Mouse (Mus musculus): ENCODE measurements around the gene Csf1. TPM values are rescaled to one million over a fixed set of nuclear protein-coding genes. Genes with fewer than 3 reads are reported as not detected.

Gene Csf1
- total and polyA plus RNA-seq, 2 experiments from 2014 or later, result 11.2 to 13.1 TPM

DNA sequence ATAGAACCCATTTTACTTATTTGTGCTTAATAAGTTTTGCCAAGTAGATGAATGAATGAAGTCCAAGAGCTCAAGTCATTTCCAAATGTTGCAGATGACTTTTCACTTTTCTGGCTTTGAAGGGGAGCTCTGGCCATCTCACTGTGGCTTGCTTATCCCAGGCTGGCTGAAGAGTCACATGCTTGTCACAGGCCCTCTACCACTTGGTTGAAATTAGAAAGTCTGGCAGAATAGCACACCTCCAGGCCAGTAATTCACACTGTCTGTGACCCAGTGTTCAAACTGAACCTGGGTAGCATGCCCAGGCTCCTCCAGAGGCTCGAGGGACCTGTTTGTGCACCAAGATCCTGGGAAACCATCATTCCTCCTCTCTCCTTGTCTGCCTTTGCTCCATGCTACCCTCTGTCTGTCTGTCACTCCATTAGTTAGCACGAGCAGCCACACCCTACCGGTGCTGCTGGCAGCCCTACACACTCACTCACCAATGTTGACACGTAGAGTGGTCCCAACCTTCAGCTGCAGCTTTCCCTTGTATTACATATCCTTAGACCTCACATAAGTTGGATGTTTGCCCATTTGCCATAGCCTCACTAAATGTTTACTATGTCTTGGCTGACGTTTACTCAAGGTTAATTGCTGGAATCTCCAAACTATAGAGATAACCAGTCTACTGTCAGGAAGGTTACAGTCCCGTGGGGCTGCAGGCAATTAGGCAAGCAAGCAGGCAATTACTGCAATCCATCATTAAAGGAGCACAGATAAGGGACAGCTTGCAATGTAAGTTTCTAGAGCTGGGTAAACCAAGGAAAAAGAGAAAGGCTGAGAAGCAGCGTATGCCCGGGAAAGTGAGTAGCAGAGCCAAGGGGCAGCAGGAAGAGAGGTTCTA is 8.1 kb upstream of the Csf1 start:
- Histone ChIP-seq H3K9ac (replicated peaks; ENCODE audit: low read length) (no peak overlapping the region), H3K4me3 (ENCODE audit: low read length) (no peak overlapping the region), H3K9me3 (ENCODE audit: low read length) (no peaks in the 10 kb centered on the region), H3K27ac (no peak overlapping the region), H3K36me3 (ENCODE audit: insufficient read depth, low read length) (no peaks in the 10 kb centered on the region), H3K4me1 (ENCODE audit: insufficient read depth, low read length) (no peaks in the 10 kb centered on the region), H3K27me3 (ENCODE audit: insufficient read depth, low read length) (no peaks in the 10 kb centered on the region), H3K4me2 (ENCODE audit: low read depth, low read length) (no peak overlapping the region)
- WGBS, result 68% methylated on average over 8 of the region's 8 CpGs
- ATAC-seq (no peak), DNase-seq (ENCODE audit: low spot score) (no peak)
- TF ChIP-seq CTCF (IDR thresholded peaks at IDR 0.05; ENCODE audit: low read depth), result no peak

DNA sequence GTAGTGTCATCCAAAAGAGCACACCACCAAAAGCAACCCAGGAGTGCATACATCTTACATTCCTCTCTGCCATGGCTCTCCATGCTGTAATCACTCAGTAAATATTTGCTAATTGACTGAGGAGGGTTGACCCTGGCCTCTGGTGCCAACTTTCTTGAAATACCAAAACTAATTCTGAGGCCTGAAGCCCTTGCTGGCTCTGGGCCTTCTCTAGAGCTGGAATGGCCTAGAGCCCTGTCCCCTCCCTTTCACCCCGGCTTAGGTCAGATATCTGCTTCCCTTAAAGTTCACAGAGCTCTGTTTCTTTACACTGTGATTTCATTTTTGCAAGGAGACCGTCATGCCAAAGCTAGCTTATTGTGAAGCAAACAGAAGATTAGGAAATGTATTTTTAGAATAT is 6.5 kb upstream of the Csf1 start:
- no peak for DNase-seq (ENCODE audit: low spot score)
- 64% methylated on average over 2 of the region's 2 CpGs for WGBS
- ATAC-seq, result no peak

DNA sequence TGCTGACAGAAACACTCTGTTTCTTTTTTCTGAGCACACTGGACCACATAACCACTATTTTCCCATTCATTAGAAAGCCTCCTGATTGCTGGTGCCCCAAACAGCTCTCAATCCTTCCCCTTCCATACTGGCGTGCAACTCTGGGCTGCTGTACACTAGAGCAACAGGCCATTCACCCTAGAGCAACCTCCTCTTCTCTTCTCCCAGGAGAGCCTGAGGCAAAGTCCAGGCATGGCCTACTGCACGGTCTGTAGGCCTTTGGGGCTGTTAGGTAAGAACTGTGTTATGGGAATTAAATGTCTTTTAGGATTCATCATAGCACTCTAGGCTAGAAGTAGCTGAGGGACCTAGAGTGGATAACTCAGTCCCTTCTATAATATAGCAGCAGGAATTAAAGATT is 5.7 kb upstream of the Csf1 start:
- H3K27ac ChIP-seq, result no peak overlapping the region
- ATAC-seq (no peak), DNase-seq (ENCODE audit: low spot score) (no peak)
- WGBS, result 83% methylated on average over 2 of the region's 2 CpGs
- no peaks in the 10 kb centered on the region for H3K9me3 ChIP-seq (ENCODE audit: low read length)
- no peak overlapping the region for H3K4me2 ChIP-seq (ENCODE audit: low read depth, low read length)
- no peaks in the 10 kb centered on the region for H3K27me3 ChIP-seq (ENCODE audit: insufficient read depth, low read length)
- no peak for TF ChIP-seq CTCF (IDR thresholded peaks at IDR 0.05; ENCODE audit: low read depth)
- no peak overlapping the region for H3K9ac ChIP-seq (replicated peaks; ENCODE audit: low read length)
- no peaks in the 10 kb centered on the region for H3K4me1 ChIP-seq (ENCODE audit: insufficient read depth, low read length)
- no peaks in the 10 kb centered on the region for H3K36me3 ChIP-seq (ENCODE audit: insufficient read depth, low read length)
- no peak overlapping the region for H3K4me3 ChIP-seq (ENCODE audit: low read length)

More for the DNA sequence above, 6.5 kb upstream of the Csf1 start:
- no peaks in the 10 kb centered on the region for H3K4me1 ChIP-seq (ENCODE audit: insufficient read depth, low read length)
- no peak for TF ChIP-seq CTCF (IDR thresholded peaks at IDR 0.05; ENCODE audit: low read depth)
- no peak overlapping the region for H3K4me3 ChIP-seq (ENCODE audit: low read length)
- H3K27ac ChIP-seq, result no peak overlapping the region
- no peak overlapping the region for H3K9ac ChIP-seq (replicated peaks; ENCODE audit: low read length)
- H3K4me2 ChIP-seq (ENCODE audit: low read depth, low read length), result no peak overlapping the region
- no peaks in the 10 kb centered on the region for H3K36me3 ChIP-seq (ENCODE audit: insufficient read depth, low read length)
- no peaks in the 10 kb centered on the region for H3K27me3 ChIP-seq (ENCODE audit: insufficient read depth, low read length)
- no peaks in the 10 kb centered on the region for H3K9me3 ChIP-seq (ENCODE audit: low read length)

DNA sequence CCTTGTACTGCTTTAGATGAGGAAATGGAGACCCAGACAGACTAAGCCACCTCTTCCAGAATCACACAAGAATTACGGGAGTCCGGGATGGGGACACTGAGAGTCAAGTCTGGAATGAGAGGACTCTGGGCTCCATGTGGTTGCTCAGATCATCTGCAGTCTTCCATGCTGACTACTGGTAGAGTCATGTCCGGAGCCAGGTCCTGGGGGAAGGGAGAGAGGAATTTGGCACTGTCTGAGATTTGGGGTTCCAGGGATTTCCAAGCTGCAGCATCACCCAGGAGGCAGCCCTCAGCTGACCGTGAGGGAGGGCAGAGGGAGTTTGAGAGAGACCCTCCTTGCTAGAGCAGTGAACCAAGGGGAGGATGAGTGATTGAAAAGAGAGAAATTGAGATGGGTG is 3.3 kb upstream of the Csf1 start:
- TF ChIP-seq CTCF (IDR thresholded peaks at IDR 0.05; ENCODE audit: low read depth), result no peak
- Histone ChIP-seq H3K36me3 (ENCODE audit: insufficient read depth, low read length) (no peaks in the 10 kb centered on the region), H3K27ac (no peak overlapping the region), H3K27me3 (ENCODE audit: insufficient read depth, low read length) (no peaks in the 10 kb centered on the region), H3K9ac (replicated peaks; ENCODE audit: low read length) (no peak overlapping the region), H3K4me1 (ENCODE audit: insufficient read depth, low read length) (peaks cover 9% of the 10 kb centered on the region; the same call in 1 of the 2 replicates), H3K9me3 (ENCODE audit: low read length) (no peaks in the 10 kb centered on the region), H3K4me3 (ENCODE audit: low read length) (no peak overlapping the region), H3K4me2 (ENCODE audit: low read depth, low read length) (no peak overlapping the region)
- 78% methylated on average over 4 of the region's 4 CpGs for WGBS
- DNase-seq (ENCODE audit: low spot score), result no peak
- ATAC-seq, result no peak

DNA sequence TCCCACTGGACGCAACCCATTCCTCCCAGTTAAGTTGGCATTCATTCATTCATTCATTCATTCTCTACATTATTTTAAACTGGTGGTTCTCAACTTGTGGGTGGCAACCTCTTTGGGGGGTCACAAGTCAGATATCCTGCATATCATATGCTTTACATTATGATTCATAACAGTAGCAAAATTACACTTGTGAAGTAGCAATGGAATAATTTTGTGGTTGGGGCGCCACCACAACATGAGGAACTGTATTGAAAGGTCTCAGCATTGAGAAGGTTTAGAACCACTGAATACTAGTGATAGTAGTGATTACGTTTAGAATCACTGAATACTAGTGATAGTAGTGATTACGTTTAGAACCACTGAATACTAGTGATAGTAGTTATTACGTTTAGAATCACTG is 1.2 kb upstream of the Csf1 start:
- H3K9ac ChIP-seq (replicated peaks; ENCODE audit: low read length), result no peak overlapping the region
- WGBS, result 96% methylated on average over 5 of the region's 5 CpGs
- H3K36me3 ChIP-seq (ENCODE audit: insufficient read depth, low read length), result no peaks in the 10 kb centered on the region

DNA sequence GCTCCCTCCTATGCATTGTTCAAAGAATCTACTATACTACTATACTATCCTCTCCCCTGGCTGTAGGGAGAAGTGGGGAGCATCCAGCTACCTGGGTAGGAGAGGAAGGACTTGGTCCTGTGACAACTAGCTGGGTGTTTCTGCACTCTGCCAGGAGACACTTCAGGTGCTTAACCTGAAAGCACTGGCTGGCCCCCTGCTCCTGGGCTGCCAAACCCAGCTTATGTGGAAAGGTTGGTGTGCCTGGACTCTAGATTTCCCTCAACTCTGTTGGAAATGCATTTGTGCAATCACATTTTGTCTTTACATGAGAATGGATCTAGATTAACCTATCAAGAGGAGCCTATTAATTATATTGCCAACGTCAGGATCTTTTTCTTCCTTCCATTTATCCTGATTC is 502 bp upstream of the Csf1 start:
- H3K27ac ChIP-seq, result peak overlapping the region; percentile 81

More for the DNA sequence above, 1.2 kb upstream of the Csf1 start:
- H3K4me2 ChIP-seq (ENCODE audit: low read depth, low read length), result no peak overlapping the region
- no peaks in the 10 kb centered on the region for H3K27me3 ChIP-seq (ENCODE audit: insufficient read depth, low read length)
- TF ChIP-seq CTCF (IDR thresholded peaks at IDR 0.05; ENCODE audit: low read depth), result no peak
- DNase-seq (ENCODE audit: low spot score) (no peak), ATAC-seq (no peak)
- H3K4me3 ChIP-seq (ENCODE audit: low read length), result no peak overlapping the region
- no peaks in the 10 kb centered on the region for H3K9me3 ChIP-seq (ENCODE audit: low read length)
- no peak overlapping the region for H3K27ac ChIP-seq
- H3K4me1 ChIP-seq (ENCODE audit: insufficient read depth, low read length), result peaks cover 27% of the 10 kb centered on the region

DNA sequence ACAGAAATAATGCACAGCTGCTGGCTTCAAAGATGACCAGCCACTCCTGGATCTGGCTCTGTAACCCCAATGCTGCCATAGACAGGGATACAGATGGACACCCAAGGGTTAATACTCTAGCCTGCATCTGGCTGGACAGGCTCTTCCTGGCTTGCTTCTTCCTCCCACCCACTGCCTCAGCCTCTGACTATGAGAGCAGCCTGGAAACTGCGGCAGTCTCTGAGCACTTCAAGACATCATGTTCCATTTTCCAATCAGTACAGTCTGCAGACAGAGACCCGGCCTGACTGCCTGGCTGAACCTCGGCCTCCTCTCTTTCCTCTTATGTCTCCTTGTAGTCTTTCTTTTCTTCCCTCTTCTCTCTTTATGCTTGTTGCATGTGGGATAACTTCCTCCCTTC is 1.6 kb downstream of the Csf1 start:
- Histone ChIP-seq H3K27ac (0 out of 2 replicates have a peak overlapping the region, but pooled peaks have one; percentile 81), H3K27me3 (ENCODE audit: insufficient read depth, low read length) (no peaks in the 10 kb centered on the region), H3K9me3 (ENCODE audit: low read length) (no peaks in the 10 kb centered on the region), H3K4me3 (ENCODE audit: low read length) (peak overlapping the region; percentile 62), H3K4me2 (ENCODE audit: low read depth, low read length) (peak overlapping the region; percentile 91), H3K4me1 (ENCODE audit: insufficient read depth, low read length) (peaks cover 27% of the 10 kb centered on the region), H3K9ac (replicated peaks; ENCODE audit: low read length) (peak overlapping the region; percentile 77), H3K36me3 (ENCODE audit: insufficient read depth, low read length) (no peaks in the 10 kb centered on the region)
- no peak for ATAC-seq
- no peak for TF ChIP-seq CTCF (IDR thresholded peaks at IDR 0.05; ENCODE audit: low read depth)
- WGBS, result 10% methylated on average over 3 of the region's 3 CpGs
- DNase-seq (ENCODE audit: low spot score), result peak; percentile 39

More for the DNA sequence above, 502 bp upstream of the Csf1 start:
- DNase-seq (ENCODE audit: low spot score) (no peak), ATAC-seq (no peak)
- 59% methylated on average over 1 of the region's 1 CpGs for WGBS
- Histone ChIP-seq H3K9me3 (ENCODE audit: low read length) (no peaks in the 10 kb centered on the region), H3K27me3 (ENCODE audit: insufficient read depth, low read length) (no peaks in the 10 kb centered on the region), H3K9ac (replicated peaks; ENCODE audit: low read length) (peak overlapping the region; percentile 77; the same call in 1 of the 2 replicates), H3K36me3 (ENCODE audit: insufficient read depth, low read length) (no peaks in the 10 kb centered on the region), H3K4me2 (ENCODE audit: low read depth, low read length) (peak overlapping the region; percentile 91), H3K4me1 (ENCODE audit: insufficient read depth, low read length) (peaks cover 27% of the 10 kb centered on the region), H3K4me3 (ENCODE audit: low read length) (no peak overlapping the region)
- no peak for TF ChIP-seq CTCF (IDR thresholded peaks at IDR 0.05; ENCODE audit: low read depth)

All from hindbrain, postnatal 0 days (tissue).